Mouse (Mus musculus): ENCODE measurements around the gene 3110082I17Rik. TPM values are rescaled to one million over a fixed set of nuclear protein-coding genes. Genes with fewer than 3 reads are reported as not detected.

The 3110082I17Rik gene
- polyA plus RNA-seq (2012) = 0.69 and 0.97 TPM in 2 replicates

- no peaks in the 10 kb centered on the region for H3K36me3 ChIP-seq (ENCODE audit: control insufficient read depth)
- H3K27me3 ChIP-seq (ENCODE audit: control insufficient read depth) = no peaks in the 10 kb centered on the region
- TF ChIP-seq TAL1 (IDR thresholded peaks at IDR 0.05; ENCODE audit: low read length) (no peak), GATA1 (IDR thresholded peaks at IDR 0.05; ENCODE audit: low read length) (no peak)
- H3K4me3 ChIP-seq (replicated peaks) = peak within 1 kb of the TSS; percentile 71
- H3K4me1 ChIP-seq (ENCODE audit: control insufficient read depth) = peaks cover 21% of the 10 kb centered on the region
- H3K9me3 ChIP-seq (ENCODE audit: control insufficient read depth, low read length) = no peaks in the 10 kb centered on the region
Measured at GRCm38 (mm10) chr5:139460384-139461067, at the start of gene 3110082I17Rik. TSS of gene 3110082I17Rik (minus strand) at chr5:139460527.

GRCm38 (mm10) chr5:139506207-139506606 lies 45.9 kb upstream of the 3110082I17Rik start:
- Histone ChIP-seq H3K4me3 (replicated peaks) (no peak overlapping the region), H3K36me3 (ENCODE audit: control insufficient read depth) (no peaks in the 10 kb centered on the region), H3K4me1 (ENCODE audit: control insufficient read depth) (peaks cover 3% of the 10 kb centered on the region; the same call in 1 of the 2 replicates), H3K27me3 (ENCODE audit: control insufficient read depth) (peaks cover 32% of the 10 kb centered on the region), H3K9me3 (ENCODE audit: control insufficient read depth, low read length) (no peaks in the 10 kb centered on the region)
- TF ChIP-seq GATA1 (IDR thresholded peaks at IDR 0.05; ENCODE audit: low read length) = no peak
- TF ChIP-seq TAL1 (IDR thresholded peaks at IDR 0.05; ENCODE audit: low read length) = no peak

GRCm38 (mm10) chr5:139505073-139505606 lies 44.8 kb upstream of the 3110082I17Rik start:
- no peaks in the 10 kb centered on the region for H3K4me1 ChIP-seq (ENCODE audit: control insufficient read depth)
- H3K27me3 ChIP-seq (ENCODE audit: control insufficient read depth) = peaks cover 27% of the 10 kb centered on the region
- no peaks in the 10 kb centered on the region for H3K9me3 ChIP-seq (ENCODE audit: control insufficient read depth, low read length)
- no peak for TF ChIP-seq GATA1 (IDR thresholded peaks at IDR 0.05; ENCODE audit: low read length)
- no peak for TF ChIP-seq TAL1 (IDR thresholded peaks at IDR 0.05; ENCODE audit: low read length)
- no peaks in the 10 kb centered on the region for H3K36me3 ChIP-seq (ENCODE audit: control insufficient read depth)
- no peak overlapping the region for H3K4me3 ChIP-seq (replicated peaks)

GRCm38 (mm10) chr5:139502281-139502680 lies 42.0 kb upstream of the 3110082I17Rik start:
- H3K4me3 ChIP-seq (replicated peaks) = no peak overlapping the region
- no peaks in the 10 kb centered on the region for H3K9me3 ChIP-seq (ENCODE audit: control insufficient read depth, low read length)
- no peaks in the 10 kb centered on the region for H3K36me3 ChIP-seq (ENCODE audit: control insufficient read depth)
- peaks cover 33% of the 10 kb centered on the region for H3K27me3 ChIP-seq (ENCODE audit: control insufficient read depth)
- H3K4me1 ChIP-seq (ENCODE audit: control insufficient read depth) = no peaks in the 10 kb centered on the region
- TF ChIP-seq GATA1 (IDR thresholded peaks at IDR 0.05; ENCODE audit: low read length) (no peak), TAL1 (IDR thresholded peaks at IDR 0.05; ENCODE audit: low read length) (no peak)

- Histone ChIP-seq H3K27me3 (ENCODE audit: control insufficient read depth) (peaks cover 29% of the 10 kb centered on the region), H3K4me3 (replicated peaks) (no peak overlapping the region), H3K36me3 (ENCODE audit: control insufficient read depth) (no peaks in the 10 kb centered on the region), H3K9me3 (ENCODE audit: control insufficient read depth, low read length) (peaks cover 3% of the 10 kb centered on the region; the same call in 1 of the 2 replicates), H3K4me1 (ENCODE audit: control insufficient read depth) (no peaks in the 10 kb centered on the region)
- TF ChIP-seq GATA1 (IDR thresholded peaks at IDR 0.05; ENCODE audit: low read length) = no peak
Measured at GRCm38 (mm10) chr5:139498791-139499190, 38.5 kb upstream of the 3110082I17Rik start.

GRCm38 (mm10) chr5:139496939-139497338 lies 36.6 kb upstream of the 3110082I17Rik start:
- TF ChIP-seq GATA1 (IDR thresholded peaks at IDR 0.05; ENCODE audit: low read length) (no peak), TAL1 (IDR thresholded peaks at IDR 0.05; ENCODE audit: low read length) (no peak)
- Histone ChIP-seq H3K27me3 (ENCODE audit: control insufficient read depth) (peaks cover 32% of the 10 kb centered on the region), H3K9me3 (ENCODE audit: control insufficient read depth, low read length) (peaks cover 3% of the 10 kb centered on the region; the same call in 1 of the 2 replicates), H3K36me3 (ENCODE audit: control insufficient read depth) (no peaks in the 10 kb centered on the region), H3K4me3 (replicated peaks) (no peak overlapping the region), H3K4me1 (ENCODE audit: control insufficient read depth) (no peaks in the 10 kb centered on the region)

GRCm38 (mm10) chr5:139495019-139495669 lies 34.8 kb upstream of the 3110082I17Rik start:
- peaks cover 37% of the 10 kb centered on the region for H3K27me3 ChIP-seq (ENCODE audit: control insufficient read depth)
- peaks cover 3% of the 10 kb centered on the region; the same call in 1 of the 2 replicates for H3K9me3 ChIP-seq (ENCODE audit: control insufficient read depth, low read length)
- H3K4me3 ChIP-seq (replicated peaks) = no peak overlapping the region
- H3K4me1 ChIP-seq (ENCODE audit: control insufficient read depth) = no peaks in the 10 kb centered on the region
- H3K36me3 ChIP-seq (ENCODE audit: control insufficient read depth) = no peaks in the 10 kb centered on the region
- TF ChIP-seq TAL1 (IDR thresholded peaks at IDR 0.05; ENCODE audit: low read length) (no peak), GATA1 (IDR thresholded peaks at IDR 0.05; ENCODE audit: low read length) (no peak)

- TF ChIP-seq TAL1 (IDR thresholded peaks at IDR 0.05; ENCODE audit: low read length) (no peak), GATA1 (IDR thresholded peaks at IDR 0.05; ENCODE audit: low read length) (no peak)
- Histone ChIP-seq H3K4me3 (replicated peaks) (no peak overlapping the region), H3K27me3 (ENCODE audit: control insufficient read depth) (peaks cover 33% of the 10 kb centered on the region)
Measured at GRCm38 (mm10) chr5:139493690-139494089, 33.4 kb upstream of the 3110082I17Rik start.

GRCm38 (mm10) chr5:139491348-139491747 lies 31.0 kb upstream of the 3110082I17Rik start:
- Histone ChIP-seq H3K4me1 (ENCODE audit: control insufficient read depth) (no peaks in the 10 kb centered on the region), H3K4me3 (replicated peaks) (no peak overlapping the region), H3K36me3 (ENCODE audit: control insufficient read depth) (no peaks in the 10 kb centered on the region), H3K27me3 (ENCODE audit: control insufficient read depth) (peaks cover 24% of the 10 kb centered on the region), H3K9me3 (ENCODE audit: control insufficient read depth, low read length) (no peaks in the 10 kb centered on the region)
- TF ChIP-seq GATA1 (IDR thresholded peaks at IDR 0.05; ENCODE audit: low read length) (no peak), TAL1 (IDR thresholded peaks at IDR 0.05; ENCODE audit: low read length) (no peak)

More at GRCm38 (mm10) chr5:139493690-139494089, 33.4 kb upstream of the 3110082I17Rik start:
- Histone ChIP-seq H3K9me3 (ENCODE audit: control insufficient read depth, low read length) (peaks cover 3% of the 10 kb centered on the region; the same call in 1 of the 2 replicates), H3K4me1 (ENCODE audit: control insufficient read depth) (no peaks in the 10 kb centered on the region), H3K36me3 (ENCODE audit: control insufficient read depth) (no peaks in the 10 kb centered on the region)

Data from erythroblast, embryonic 14.5 days (primary cell).